ENCODE assay signal across 9 mouse cellular contexts in the genomic region with DNA sequence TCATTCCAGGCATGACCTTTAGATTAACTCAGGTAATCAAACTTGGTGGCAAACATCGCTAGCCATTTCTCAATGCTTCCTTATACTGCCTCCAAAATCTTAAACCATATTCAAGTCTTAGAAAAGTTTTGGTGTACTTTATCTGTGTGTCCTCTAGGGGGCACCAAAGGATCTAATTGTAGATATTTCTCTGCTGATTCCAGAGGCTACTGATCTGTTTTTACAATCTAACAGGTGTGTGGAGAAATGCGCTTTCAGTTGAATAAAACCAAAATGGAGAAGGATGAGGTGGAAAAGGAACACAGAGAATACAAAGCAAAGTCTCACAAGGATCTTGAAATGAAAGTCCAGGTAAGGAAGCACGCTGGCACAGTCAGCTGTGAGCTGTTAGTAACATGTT.
DNase-seq lines count a peak whose midpoint lies in the region; ATAC-seq lines count a peak whose summit lies in the region.
"Had no signal": no experiment of that assay in that cellular context is flagged by ENCODE, and none has a peak within 500 bp of the region (broad histone marks: within the 10 kb centered on the region; RNA-seq: fewer than 3 reads in every experiment).

No protein-coding gene starts in this region.

- H3K4me2 ChIP-seq in hindbrain, embryonic 13.5 days, result no peak overlapping the region
- no peak overlapping the region for H3K4me2 ChIP-seq in hindbrain, embryonic 12.5 days (replicated peaks)
- H3K4me2 ChIP-seq: limb, embryonic 15.5 days had no signal

- H3K27me3 ChIP-seq in hindbrain, embryonic 13.5 days, result no peaks in the 10 kb centered on the region
- H3K27me3 ChIP-seq in hindbrain, embryonic 12.5 days, result no peaks in the 10 kb centered on the region
- H3K27me3 ChIP-seq: limb, embryonic 15.5 days had no signal

- no peak overlapping the region for H3K27ac ChIP-seq in hindbrain, embryonic 13.5 days
- H3K27ac ChIP-seq in hindbrain, embryonic 12.5 days, result no peak overlapping the region
- H3K27ac ChIP-seq: limb, embryonic 15.5 days had no signal

- peaks cover 9% of the 10 kb centered on the region for H3K4me1 ChIP-seq in hindbrain, embryonic 13.5 days (replicated peaks)
- peaks cover 15% of the 10 kb centered on the region for H3K4me1 ChIP-seq in hindbrain, embryonic 12.5 days
- H3K4me1 ChIP-seq: limb, embryonic 15.5 days had no signal

- 35% methylated on average over 3 of the region's 3 CpGs for WGBS in hindbrain, embryonic 13.5 days
- WGBS in hindbrain, embryonic 12.5 days, result 32% methylated on average over 3 of the region's 3 CpGs

- no peaks in the 10 kb centered on the region for H3K36me3 ChIP-seq in hindbrain, embryonic 13.5 days
- no peaks in the 10 kb centered on the region for H3K36me3 ChIP-seq in hindbrain, embryonic 12.5 days
- H3K36me3 ChIP-seq: limb, embryonic 15.5 days had no signal

- DNase-seq in urinary bladder, postnatal 14 days (ENCODE audit: low spot score), result peak; percentile 22
- DNase-seq in urinary bladder, postnatal 10 days (ENCODE audit: low spot score), result no peak
- DNase-seq in cerebellum, adult 8-10 months, result peak; percentile 72
- DNase-seq in induced T-regulatory cell, adult 2 months (ENCODE audit: low read depth), result peak; percentile 71
- DNase-seq in retina, adult 2 months (ENCODE audit: low read depth, low spot score), result peak; percentile 41
- no peak for DNase-seq in right cerebral cortex, postnatal 4 days

- 0 out of 2 replicates have a peak, but pooled peaks have one; percentile 67 for ATAC-seq in hindbrain, embryonic 13.5 days (ENCODE audit: low FRiP score)
- no peak for ATAC-seq in hindbrain, embryonic 12.5 days (ENCODE audit: low FRiP score)

- no peaks in the 10 kb centered on the region for H3K9me3 ChIP-seq in hindbrain, embryonic 13.5 days
- no peaks in the 10 kb centered on the region for H3K9me3 ChIP-seq in hindbrain, embryonic 12.5 days (replicated peaks)
- H3K9me3 ChIP-seq: limb, embryonic 15.5 days had no signal

- no peak overlapping the region for H3K9ac ChIP-seq in hindbrain, embryonic 13.5 days
- no peak overlapping the region for H3K9ac ChIP-seq in hindbrain, embryonic 12.5 days
- H3K9ac ChIP-seq: limb, embryonic 15.5 days had no signal

- H3K4me3 ChIP-seq in hindbrain, embryonic 13.5 days, result no peak overlapping the region
- H3K4me3 ChIP-seq in hindbrain, embryonic 12.5 days, result no peak overlapping the region
- H3K4me3 ChIP-seq: limb, embryonic 15.5 days had no signal

Comparison
In these comparisons a context has a peak if more than half of its experiments do, and no peak if none do; other contexts are left out.
1. DNase-seq: peak in urinary bladder, postnatal 14 days (single experiment), cerebellum, adult 8-10 months (single experiment), induced T-regulatory cell, adult 2 months (single experiment) and retina, adult 2 months (single experiment); none in urinary bladder, postnatal 10 days (single experiment) and right cerebral cortex, postnatal 4 days (single experiment).